Mouse (Mus musculus) thymus, postnatal 25 days (tissue): ENCODE results near the gene AC124502.3.

Experiments
- DNase-seq: peaks from one replicate; pipeline ENCODE4 v3.0.0; 2022

Gene AC124502.3

DNA sequence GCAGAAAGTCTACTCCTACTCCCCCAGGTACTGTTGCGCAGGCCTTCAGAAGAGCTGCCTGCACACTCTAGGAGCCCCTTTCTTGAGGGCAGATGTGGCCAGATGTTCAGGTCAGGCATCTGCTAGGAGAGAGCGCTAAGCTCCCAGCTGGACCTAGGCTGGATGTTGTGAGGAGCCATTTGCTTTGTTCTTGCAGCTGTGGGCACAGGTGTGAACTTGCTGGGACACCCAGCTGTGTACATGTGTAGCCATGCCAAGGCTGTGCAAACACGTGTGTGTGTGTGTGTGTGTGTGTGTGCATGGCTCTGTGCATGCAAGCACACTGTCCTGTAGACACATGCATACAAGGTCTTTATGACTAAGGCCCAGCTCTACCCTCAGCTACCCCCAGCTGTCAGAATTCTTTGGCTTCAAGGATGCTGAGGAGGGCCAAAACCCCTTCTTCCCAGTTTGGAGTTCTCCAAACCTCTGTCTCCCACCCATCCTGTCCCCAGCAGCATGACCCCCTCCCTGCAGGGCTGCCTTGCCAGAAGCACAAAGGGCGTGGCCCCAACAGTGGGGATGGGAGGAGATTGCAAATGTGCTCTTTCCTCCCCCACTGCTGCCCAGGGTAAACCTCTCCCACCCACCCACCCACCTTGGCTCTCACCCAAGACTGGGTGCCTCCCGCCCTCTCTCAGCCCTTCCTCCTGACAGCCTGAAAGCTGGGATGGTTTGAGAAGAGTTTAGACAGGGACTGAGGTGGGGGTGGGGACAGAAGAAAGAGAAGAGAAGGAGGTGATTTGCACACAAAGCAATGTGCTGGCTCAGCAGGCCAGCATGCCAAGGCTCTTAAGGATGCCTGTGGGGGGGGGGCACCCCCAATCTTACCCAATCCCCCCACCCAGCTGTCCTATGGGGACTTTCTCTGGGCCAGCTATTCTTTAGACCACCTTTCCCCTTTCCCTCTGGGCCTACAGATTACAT is 22.0 kb downstream of the AC124502.3 start:
- no peak for DNase-seq

DNA sequence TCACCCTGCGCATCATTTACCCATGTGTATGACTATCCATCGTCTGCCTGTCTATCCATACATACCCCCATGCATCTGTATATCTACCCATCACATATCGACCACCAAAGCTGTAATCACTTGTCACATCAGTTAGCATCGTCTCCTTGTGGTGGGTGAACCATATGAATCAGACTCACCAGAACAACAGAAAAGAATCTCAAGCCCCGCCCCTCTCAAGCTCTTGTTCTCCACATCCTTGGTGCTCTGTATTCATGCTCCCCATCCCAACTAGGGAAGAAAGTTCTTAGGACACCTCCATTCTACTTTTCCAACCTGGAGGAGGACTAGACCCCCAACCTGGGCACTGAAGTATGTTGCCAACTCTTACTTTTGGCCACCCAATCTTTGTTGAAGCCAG is 23.4 kb downstream of the AC124502.3 start:
- no peak for DNase-seq

DNA sequence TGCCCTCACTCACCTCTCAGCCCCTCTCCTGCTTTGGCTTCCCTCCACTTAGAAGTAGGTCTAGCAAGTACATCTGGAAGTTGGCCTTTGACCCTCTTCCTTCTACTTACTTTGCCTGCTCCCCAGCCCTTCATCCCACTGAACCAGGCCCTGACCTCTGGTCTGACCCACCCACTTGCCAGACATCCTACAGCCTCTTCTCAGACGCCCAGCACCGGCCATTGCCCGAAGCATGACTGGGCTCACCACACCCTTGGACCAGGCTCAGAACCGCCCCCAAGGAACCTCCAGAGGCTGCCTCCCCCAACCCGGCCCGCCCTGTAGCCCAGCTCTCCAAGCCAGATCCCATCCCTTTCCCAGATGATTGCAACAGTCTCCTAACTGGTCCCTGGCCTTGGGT is 23.8 kb downstream of the AC124502.3 start:
- DNase-seq: no peak

DNA sequence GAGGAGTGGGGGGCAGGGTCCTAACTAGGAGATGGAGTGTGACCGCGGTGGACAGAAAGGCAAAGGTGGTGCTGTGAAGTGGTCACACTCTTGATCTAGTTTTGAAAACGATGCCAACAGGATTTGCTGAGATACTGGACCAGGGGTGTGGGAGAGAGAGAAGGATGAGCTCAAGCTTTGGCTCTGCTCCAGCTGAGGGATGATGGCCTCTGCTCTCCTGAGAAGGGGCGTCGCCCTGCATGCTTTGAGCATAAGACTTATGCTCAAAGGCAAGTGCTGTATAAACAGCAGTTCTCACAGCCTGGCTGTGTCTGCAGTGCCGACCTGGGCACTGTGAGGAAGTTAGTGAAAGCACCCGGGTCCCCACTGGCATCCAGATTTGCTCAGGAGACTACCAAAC is 26.4 kb downstream of the AC124502.3 start:
- no peak for DNase-seq

DNA sequence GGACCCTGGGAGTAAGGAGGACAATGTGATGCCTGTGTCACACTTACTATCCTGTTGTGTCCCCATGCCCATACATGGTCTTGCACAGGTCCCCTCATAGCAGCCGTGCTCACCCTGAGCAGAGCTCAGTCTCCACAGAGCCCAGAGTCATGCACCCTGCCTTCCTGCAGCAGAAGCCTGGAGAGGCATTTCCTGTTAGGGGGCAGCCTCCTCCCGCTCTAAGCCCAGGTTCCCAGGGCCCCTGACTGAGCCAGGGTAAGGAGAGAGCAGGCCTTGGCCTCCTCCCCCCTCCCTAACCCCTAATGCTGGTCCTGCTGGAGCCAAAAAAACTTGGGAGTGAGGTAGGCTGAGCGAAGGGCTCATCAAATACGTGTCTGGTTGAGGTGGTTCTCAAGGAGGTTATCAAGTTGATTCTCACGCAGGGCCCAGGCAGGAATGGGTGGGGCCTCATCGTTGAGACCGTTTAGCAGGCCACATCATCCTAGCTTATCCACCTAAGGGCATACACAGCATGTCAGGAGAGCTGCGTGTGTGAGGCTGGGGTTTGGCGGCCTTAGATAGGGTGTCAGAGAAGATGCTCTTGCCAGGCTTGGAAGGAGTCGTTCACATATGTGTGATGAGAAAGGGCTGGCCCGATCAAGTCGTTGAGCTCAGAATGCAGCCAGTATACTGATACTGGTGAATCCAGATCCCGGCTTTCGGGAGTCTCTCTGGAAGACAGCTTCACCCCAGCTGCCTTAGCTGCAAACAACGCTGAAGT is 28.5 kb downstream of the AC124502.3 start:
- DNase-seq: no peak

DNA sequence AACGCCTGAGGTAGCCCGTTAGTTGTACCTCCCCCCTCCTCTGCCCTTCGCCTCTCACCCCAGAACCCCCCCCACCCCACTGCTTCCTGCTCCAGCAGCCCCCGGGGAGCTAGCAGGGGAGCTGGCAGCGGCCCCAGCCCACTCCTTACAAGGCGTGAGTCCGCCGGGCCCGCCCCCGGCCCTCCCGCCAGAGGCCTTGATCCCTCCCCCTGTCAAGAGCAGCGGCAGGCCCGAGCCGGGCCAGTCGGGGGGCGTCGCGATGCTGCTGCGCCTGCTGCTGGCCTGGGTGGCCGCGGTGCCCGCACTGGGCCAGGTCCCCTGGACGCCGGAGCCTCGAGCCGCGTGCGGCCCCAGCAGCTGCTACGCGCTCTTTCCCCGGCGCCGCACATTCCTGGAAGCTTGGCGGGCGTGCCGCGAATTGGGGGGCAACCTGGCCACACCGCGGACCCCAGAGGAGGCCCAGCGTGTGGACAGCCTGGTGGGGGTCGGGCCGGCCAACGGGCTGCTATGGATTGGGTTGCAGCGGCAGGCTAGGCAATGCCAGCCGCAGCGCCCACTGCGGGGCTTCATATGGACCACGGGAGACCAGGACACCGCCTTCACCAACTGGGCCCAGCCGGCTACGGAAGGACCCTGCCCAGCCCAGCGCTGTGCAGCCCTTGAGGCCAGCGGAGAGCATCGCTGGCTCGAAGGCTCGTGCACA is 29.3 kb downstream of the AC124502.3 start, which contains the start of gene Cd248:
Gene Cd248, plus strand, starts transcription at position 212 of the 703 bp plus-strand sequence.
- DNase-seq: no peak

DNA sequence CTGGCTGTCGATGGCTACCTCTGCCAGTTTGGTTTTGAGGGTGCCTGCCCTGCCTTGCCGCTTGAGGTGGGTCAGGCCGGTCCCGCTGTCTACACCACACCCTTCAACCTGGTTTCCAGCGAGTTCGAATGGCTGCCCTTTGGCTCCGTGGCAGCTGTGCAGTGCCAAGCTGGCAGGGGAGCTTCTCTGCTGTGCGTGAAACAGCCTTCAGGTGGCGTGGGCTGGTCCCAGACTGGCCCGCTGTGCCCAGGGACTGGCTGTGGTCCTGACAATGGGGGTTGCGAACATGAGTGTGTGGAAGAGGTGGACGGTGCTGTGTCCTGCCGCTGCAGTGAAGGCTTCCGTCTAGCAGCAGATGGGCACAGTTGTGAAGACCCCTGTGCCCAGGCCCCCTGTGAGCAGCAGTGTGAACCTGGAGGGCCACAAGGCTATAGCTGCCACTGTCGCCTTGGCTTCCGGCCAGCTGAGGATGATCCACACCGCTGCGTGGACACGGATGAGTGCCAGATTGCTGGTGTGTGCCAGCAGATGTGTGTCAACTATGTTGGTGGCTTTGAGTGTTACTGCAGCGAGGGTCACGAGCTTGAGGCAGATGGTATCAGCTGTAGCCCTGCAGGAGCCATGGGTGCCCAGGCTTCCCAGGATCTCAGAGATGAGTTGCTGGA is 30.0 kb downstream of the AC124502.3 start:
- no peak for DNase-seq

DNA sequence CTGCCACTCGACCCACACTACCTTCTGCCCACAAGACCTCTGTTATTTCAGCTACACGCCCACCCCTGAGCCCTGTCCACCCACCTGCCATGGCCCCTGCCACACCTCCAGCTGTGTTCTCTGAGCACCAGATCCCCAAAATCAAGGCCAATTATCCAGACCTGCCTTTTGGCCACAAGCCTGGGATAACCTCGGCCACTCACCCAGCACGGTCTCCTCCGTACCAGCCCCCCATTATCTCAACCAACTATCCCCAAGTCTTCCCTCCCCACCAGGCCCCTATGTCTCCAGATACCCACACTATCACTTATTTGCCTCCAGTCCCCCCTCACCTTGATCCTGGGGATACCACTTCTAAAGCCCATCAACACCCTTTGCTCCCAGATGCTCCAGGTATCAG is 30.8 kb downstream of the AC124502.3 start:
- no peak for DNase-seq

DNA sequence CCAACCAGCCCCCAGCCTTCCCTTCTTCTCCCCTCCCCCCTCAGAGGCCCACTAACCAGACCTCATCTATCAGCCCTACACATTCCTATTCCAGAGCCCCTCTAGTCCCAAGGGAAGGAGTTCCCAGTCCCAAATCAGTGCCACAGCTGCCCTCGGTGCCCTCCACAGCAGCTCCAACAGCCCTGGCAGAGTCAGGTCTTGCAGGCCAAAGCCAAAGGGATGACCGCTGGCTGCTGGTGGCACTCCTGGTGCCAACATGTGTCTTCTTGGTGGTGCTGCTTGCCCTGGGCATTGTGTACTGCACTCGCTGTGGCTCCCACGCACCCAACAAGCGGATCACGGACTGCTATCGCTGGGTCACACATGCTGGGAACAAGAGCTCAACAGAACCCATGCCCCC is 31.3 kb downstream of the AC124502.3 start:
- DNase-seq: no peak

DNA sequence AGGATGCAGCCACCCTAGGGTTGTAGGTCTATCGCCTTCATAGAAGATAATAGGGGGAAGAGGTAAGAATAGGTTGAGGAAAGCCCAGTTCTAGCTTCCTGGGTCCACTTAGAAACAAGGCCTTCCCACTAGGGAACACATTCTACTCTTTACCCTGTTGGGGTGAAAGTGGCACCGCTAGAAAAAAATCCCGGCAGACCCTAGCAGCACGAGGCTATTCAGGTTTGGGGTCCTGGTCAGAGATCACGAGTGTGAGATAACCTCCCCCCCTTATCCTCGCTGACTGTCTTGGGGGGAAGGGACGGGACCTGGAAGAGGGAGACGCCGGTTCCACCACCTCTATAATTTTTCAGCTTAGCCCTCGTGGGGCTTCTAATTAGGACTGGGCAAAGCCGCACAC is 32.4 kb downstream of the AC124502.3 start:
- DNase-seq: no peak

DNA sequence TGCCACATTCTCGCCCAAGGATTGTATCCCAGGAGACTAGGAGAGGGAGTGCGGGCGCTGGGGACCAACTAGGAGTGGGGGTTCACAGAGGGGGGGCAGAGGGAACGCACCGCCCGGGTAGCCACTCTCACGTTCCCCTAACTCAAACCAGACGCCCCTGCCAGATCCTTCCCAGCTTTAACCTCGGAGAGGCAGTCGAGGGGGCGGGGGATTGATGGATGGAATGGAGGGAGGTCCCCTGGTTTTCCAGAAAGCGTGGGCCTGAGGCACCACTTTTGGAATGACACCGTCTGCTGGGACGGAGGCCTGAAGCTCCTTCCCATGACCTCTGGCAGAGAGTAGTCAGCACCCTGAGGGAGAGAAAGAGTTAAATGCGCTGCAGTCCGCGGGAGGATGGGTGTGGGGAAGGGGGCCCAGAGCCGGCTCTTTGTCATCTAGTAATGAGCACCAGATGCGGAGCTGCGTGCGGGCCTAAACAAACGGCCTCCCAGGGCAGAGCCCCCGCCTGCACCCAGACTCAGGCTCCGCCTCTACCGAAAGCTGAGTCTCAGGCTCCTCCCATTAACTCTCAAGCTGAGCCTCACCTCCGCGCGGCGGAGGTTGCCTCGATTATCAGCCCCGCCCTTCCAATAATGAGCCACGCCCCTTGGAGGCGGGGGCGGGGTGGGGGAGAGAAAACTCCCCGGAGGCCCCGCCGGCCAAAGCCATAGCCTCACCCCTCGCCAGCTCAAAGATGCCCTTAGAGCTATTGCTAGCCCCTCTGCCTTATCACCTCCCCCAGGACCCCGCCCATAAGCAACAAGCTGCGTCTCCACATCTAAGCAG is 33.1 kb downstream of the AC124502.3 start:
- no peak for DNase-seq

DNA sequence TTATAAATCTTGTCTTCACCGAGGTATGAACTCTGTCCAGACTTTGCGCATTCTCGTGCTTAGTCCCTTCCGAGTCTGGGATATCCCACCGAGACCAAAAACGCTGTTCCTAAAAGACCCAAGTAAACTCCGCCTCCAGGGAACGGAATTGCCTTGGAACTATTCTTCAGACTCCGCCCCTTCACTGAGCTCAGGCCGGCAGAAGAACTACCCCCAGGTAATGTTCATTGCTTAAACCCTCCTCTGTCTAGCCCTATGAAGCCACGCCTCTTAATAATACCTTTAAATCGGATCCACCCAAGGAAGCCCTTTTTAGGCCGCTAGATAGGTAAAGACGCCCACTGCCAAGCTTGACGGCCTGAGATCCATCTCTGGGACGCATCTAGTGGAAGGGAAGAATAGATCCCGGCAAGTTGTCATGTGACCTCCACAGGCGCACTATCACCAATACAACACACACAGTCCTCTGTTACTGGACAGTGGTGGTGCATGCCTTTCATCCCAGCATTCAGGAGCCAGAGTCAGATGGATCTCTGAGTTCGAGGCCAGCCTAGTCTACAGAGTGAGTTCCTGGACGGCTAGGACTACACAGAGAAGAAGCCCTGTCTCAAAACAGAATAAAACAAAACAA is 33.8 kb downstream of the AC124502.3 start:
- DNase-seq: no peak

DNA sequence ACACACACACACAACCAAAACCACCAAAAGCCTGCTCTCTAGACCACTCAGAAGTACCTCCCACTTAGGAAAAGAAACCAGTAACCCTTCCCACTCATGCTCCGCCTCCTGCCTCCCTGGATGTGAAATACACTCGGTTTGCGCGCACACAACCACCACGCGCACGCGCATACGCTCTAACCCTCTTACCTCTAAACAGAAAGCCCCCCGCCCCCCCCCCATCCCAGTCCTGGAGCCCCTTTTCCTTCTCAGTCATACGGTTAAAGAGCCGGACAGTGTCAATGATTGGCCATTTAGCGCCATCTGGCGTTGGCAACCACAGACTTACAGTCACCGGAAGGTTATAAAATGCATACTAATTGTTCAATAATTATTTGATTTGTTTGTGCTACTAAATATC is 34.3 kb downstream of the AC124502.3 start:
- no peak for DNase-seq

DNA sequence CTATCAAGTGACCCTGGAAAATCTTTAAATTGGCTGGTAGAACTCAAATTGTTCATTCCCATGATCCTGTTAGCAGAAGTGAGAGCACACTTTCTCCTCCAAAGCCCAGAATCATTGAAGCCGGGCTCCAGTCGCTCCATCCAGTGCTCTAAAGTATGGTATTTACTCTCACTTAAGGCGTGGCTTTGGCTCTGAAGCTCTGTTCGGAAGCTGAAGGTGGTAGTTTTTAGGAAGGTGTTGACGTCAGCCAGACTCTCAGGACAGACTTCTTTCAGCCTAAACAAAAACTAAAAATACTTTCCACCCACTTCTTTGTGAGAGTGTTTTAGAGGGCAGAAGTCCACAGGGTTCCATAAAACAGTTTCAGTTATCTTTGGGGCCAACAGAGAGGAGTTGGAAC is 34.8 kb downstream of the AC124502.3 start:
- DNase-seq: no peak

DNA sequence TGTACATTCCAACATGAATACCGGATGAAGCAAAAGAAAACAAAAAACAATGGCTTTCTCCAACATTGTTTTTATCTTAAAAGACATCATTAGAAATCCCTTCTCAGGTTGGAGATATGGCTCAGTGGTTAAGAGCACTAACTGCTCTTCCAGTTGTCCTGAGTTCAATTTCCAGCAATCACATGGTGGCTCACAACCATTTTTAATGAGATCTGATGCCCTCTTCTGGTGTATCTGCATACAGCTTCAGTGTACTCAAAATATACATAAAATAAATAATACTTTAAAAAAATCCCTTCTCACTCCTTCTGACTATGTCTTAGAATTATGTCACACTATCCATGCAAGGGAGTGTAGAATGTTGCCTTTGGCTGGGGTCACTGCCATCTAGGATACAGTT is 40.6 kb downstream of the AC124502.3 start:
- no peak for DNase-seq

DNA sequence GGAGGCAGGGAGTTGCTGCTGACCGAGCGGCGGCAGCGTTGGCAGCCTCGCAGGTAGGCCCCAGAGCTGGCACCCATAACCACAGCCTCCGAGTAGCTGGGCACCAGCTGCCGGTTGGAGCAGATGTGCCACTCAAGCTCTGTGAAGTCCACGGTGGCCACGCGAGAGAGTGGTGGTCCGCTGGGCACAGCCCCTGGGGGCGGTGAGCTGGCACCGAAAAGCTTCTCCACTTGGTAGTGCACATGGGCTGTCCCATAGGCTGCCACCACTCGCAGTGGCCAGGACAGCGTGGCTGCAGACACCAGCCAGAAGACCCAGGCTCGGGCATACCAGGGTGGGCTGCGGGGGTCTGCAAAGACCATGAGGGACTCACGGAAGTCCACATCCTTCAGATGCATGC is 43.3 kb downstream of the AC124502.3 start:
- DNase-seq: no peak

DNA sequence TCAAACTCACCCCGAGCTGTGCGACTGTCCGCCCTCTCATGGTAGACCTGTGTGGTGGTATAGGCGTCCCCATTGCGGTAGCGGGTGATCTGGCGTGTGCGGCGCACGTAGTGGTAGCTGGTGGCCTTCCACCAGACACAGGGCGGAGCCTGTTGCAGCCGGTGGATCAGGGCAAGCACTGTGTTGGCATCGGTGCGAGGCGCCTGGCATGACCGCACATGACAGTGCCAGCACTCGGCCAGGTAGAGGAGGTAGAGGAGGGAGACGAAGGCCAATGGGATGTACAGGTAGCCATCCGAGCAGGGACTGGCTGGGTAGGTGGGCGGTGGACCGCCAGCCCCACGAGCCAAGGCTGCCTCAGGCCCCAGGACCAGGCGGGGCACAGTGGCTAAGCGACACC is 43.9 kb downstream of the AC124502.3 start:
- DNase-seq: no peak

DNA sequence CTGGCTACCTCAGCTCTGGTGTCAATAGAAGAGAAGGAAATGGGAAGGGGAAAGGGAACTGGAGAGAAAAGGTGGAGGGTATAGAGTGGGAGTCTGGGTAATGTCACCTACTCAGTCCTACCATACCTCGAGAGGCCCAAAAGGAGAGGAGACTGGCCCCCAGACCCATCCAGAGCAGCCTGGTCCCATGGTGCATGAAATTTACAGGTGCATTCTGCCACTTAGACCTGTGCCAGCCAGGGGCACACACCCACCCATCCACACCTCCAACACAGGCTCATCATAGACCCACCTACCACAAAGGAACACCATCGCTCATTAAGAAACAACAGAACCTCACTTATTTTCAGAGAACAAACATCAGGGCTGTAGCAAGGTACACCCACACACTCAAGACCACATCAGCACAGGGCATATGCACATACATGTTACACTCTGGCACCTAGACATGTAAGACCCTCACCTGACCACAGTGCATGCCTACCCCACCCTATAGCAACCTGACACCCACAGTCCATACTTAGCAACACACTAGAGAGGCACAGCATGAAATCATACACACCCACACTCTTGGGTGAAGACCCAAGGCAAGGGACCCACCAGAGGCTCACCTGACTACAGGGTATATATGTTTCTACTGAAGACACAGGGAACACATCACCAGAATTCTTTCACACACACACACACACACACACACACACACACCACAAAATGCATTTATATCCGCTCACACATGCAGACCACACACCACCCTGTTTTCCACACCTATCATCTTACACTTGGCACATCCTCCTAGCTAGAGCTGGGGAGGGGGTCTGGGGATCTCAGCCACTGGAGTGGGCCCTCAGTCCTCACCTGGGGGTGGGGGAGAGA is 45.5 kb downstream of the AC124502.3 start:
- no peak for DNase-seq

DNA sequence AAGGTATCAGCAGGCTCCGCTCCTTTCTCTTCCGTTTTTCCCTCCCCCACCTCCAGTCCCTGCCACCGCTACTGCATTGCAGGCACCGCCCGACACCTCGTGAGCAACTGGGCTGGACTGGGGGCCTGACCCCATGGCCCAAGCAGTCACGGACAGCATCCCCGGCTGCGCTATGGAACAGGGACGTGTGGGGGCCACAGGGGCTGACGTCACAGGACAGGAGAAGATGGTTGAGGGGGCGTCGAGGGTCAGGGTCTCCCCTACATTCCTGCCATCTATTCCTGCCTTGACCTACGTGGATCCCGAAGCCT is 46.1 kb downstream of the AC124502.3 start:
- no peak for DNase-seq

DNA sequence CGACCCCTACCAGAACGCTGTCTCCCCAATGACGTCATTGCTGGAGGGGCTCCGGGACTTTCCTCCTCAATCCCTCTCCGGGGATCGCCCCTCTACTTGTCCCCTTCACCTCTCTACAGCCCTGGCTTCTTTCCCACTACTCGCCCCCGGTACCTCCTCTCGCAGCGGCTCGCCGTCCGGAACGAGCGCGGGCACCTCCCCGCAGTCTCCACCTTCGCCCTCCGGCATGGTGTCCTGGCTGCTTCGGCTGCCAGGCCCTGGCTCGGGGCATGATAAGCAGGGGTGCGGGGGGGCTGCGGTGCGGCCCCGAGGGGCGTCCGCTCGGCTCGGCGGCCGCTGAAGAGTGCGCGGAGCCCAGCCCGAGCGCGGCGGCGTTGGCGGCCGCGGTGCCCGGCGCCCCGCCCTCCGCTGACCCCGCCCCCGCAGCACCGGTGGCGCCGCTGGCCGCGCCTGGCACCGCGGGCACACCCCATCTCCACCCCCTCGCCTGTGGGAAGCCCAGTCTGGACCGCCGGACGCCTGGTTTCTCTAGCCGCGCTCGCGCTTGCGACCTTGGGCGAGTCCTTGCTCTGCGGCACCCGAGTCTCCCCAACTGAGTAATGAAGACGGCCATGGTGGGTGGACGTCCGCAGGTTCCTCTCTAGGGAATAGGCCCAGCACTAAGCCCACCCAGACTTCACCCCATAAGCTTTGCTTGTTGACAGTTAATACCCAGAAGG is 46.6 kb downstream of the AC124502.3 start, which contains the start of gene Tmem151a:
Gene Tmem151a, minus strand, starts transcription at position 387 of the 719 bp plus-strand sequence.
- no peak for DNase-seq
